Mouse (Mus musculus) C2C12 (cell line): ENCODE data around the gene Atf4. TPM values are rescaled to one million over a fixed set of nuclear protein-coding genes. Genes with fewer than 3 reads are reported as not detected.
A peak's percentile ranks its signal among the peaks of the same experiment; 100 is the strongest.

Experiments used
- H3K27me3 ChIP-seq: one replicate; pipeline ENCODE4 v1.6.1; 2011; ENCODE audit not compliant: control insufficient read depth, insufficient read depth, insufficient read length
- H3K36me3 ChIP-seq: one replicate; pipeline ENCODE4 v1.6.1; 2011; ENCODE audit not compliant: control insufficient read depth, insufficient read depth
- H3K4me3 ChIP-seq: one replicate; pipeline ENCODE4 v1.5.1; 2011; ENCODE audit warnings: mild to moderate bottlenecking, control low read depth; ENCODE audit not compliant: poor library complexity, insufficient read depth, severe bottlenecking
- H3K79me2 ChIP-seq: one replicate; pipeline ENCODE4 v1.6.1; 2011; ENCODE audit not compliant: control insufficient read depth, insufficient read depth
- H3K79me3 ChIP-seq: one replicate; pipeline ENCODE4 v1.6.1; 2011; ENCODE audit warnings: low read depth, control low read depth
- H3ac ChIP-seq: one replicate; pipeline ENCODE3; 2011; ENCODE audit warnings: low read depth; ENCODE audit not compliant: control insufficient read depth, insufficient read length
- CEBPB ChIP-seq: IDR thresholded peaks from one replicate; pipeline ENCODE4 v1.6.1; 2011; ENCODE audit warnings: low read depth, mild to moderate bottlenecking, control low read depth, moderate library complexity
- CTCF ChIP-seq: IDR thresholded peaks from one replicate; pipeline ENCODE4 v1.5.1; 2011; ENCODE audit not compliant: control insufficient read depth, insufficient read depth, insufficient read length
- FOSL1 ChIP-seq: IDR thresholded peaks from one replicate; pipeline ENCODE4 v1.8.0; 2011; ENCODE audit warnings: mild to moderate bottlenecking, low read length; ENCODE audit not compliant: poor library complexity, insufficient read depth, severe bottlenecking
- MAX ChIP-seq: IDR thresholded peaks from one replicate; pipeline ENCODE4 v1.6.1; 2011; ENCODE audit warnings: mild to moderate bottlenecking, control low read depth
- MYOD1 ChIP-seq: IDR thresholded peaks from one replicate; pipeline ENCODE4 v1.6.1; 2011; ENCODE audit warnings: low read depth; ENCODE audit not compliant: control insufficient read depth, insufficient read length
- MYOG ChIP-seq: IDR thresholded peaks from one replicate; pipeline ENCODE4 v1.6.1; 2011; ENCODE audit not compliant: control insufficient read depth, insufficient read length; ENCODE audit errors: extremely low read depth
- USF1 ChIP-seq: IDR thresholded peaks from one replicate; pipeline ENCODE4 v1.6.1; 2011; ENCODE audit warnings: low read depth, mild to moderate bottlenecking, control low read depth, moderate library complexity
- polyA plus RNA-seq: library from polyadenylated mRNA; unstranded; fragments of >200 nt; fragmentation: generic; extraction: Trizol; gene quantifications from one replicate; pipeline ENCODE4 v1.2.1, GENCODE M21; 2012; ENCODE audit warnings: missing spikeins

The Atf4 gene
- polyA plus RNA-seq, 1 experiment: 507 TPM

GRCm38 (mm10) chr15:80288036-80288435 is 33.1 kb downstream of the Atf4 start:
- Histone ChIP-seq H3K79me2 (no peaks in the 10 kb centered on the region), H3K27me3 (peaks cover 86% of the 10 kb centered on the region), H3K4me3 (no peak overlapping the region), H3ac (no peak overlapping the region), H3K79me3 (no peaks in the 10 kb centered on the region), H3K36me3 (no peaks in the 10 kb centered on the region)
- no peak for TF ChIP-seq MYOG
- no peak for TF ChIP-seq CTCF
- no peak for TF ChIP-seq MAX

DNA sequence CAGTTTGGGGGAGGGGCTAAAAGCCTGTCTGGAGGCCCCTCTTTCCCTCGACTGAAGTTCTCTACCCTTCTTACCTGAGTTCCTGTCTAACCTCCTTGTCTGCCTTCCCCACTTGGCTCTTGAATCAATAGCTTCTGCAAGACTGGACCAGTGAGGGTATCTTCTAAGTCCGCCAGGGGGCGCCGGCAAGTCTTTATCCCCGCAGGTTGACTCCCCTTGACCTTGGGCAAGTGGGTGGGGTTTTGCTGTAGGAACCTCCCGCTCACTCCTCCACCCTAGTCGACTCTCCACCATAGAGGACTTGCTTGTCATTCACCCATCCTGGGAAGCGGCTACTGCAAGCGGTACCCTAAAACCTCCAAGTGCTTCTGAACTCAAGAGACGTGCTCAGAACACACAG is 34.5 kb downstream of the Atf4 start:
- Histone ChIP-seq H3K79me2 (no peaks in the 10 kb centered on the region), H3K36me3 (no peaks in the 10 kb centered on the region), H3K27me3 (peaks cover 84% of the 10 kb centered on the region), H3ac (no peak overlapping the region), H3K4me3 (no peak overlapping the region), H3K79me3 (no peaks in the 10 kb centered on the region)
- no peak for TF ChIP-seq MAX
- TF ChIP-seq CTCF: peak; percentile 66
- no peak for TF ChIP-seq MYOG

GRCm38 (mm10) chr15:80297146-80297545 is 42.2 kb downstream of the Atf4 start:
- no peak for TF ChIP-seq MYOD1
- TF ChIP-seq MAX: no peak
- TF ChIP-seq USF1: no peak
- no peak for TF ChIP-seq CEBPB
- TF ChIP-seq MYOG: no peak
- TF ChIP-seq CTCF: no peak
- no peak for TF ChIP-seq FOSL1
- Histone ChIP-seq H3K79me2 (no peaks in the 10 kb centered on the region), H3K27me3 (peaks cover 42% of the 10 kb centered on the region), H3ac (no peak overlapping the region), H3K79me3 (no peaks in the 10 kb centered on the region), H3K4me3 (no peak overlapping the region), H3K36me3 (no peaks in the 10 kb centered on the region)

DNA sequence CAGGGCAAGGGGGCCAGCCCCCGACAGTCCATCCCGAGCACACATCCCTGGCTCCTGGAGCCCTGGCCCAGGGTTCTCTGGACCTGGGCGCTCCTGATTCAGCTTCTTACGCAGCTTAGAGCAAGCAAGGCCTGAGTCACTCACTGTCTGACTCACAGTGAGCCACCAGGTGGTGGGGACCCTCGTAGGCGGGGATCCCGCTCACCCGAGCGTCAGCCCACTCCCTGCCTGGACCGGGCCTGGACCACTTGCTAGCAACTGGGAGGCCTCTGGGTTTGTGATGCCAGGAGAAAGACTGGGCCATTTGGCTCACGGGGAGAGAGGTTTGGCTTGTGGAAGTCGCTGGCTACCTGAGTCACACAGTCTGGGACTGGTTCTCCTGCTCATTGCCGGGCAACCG is 48.8 kb downstream of the Atf4 start:
- H3K79me3 ChIP-seq: no peaks in the 10 kb centered on the region
- no peaks in the 10 kb centered on the region for H3K79me2 ChIP-seq
- no peak overlapping the region for H3ac ChIP-seq
- H3K4me3 ChIP-seq: no peak overlapping the region
- no peaks in the 10 kb centered on the region for H3K36me3 ChIP-seq
- peaks cover 53% of the 10 kb centered on the region for H3K27me3 ChIP-seq
- TF ChIP-seq MYOD1: no peak
- no peak for TF ChIP-seq USF1

GRCm38 (mm10) chr15:80304188-80304587 is 49.2 kb downstream of the Atf4 start:
- Histone ChIP-seq H3K36me3 (no peaks in the 10 kb centered on the region), H3ac (no peak overlapping the region)
- TF ChIP-seq USF1 (no peak), CTCF (no peak), MYOD1 (no peak), CEBPB (no peak), MYOG (no peak), FOSL1 (no peak), MAX (no peak)

GRCm38 (mm10) chr15:80306146-80306545 is 51.2 kb downstream of the Atf4 start:
- Histone ChIP-seq H3K27me3 (peaks cover 48% of the 10 kb centered on the region), H3ac (no peak overlapping the region), H3K79me3 (no peaks in the 10 kb centered on the region), H3K36me3 (no peaks in the 10 kb centered on the region), H3K4me3 (no peak overlapping the region), H3K79me2 (no peaks in the 10 kb centered on the region)
- TF ChIP-seq MAX (no peak), MYOD1 (no peak), CTCF (no peak), CEBPB (no peak), USF1 (no peak), FOSL1 (no peak), MYOG (no peak)

More at GRCm38 (mm10) chr15:80304188-80304587, 49.2 kb downstream of the Atf4 start:
- peaks cover 54% of the 10 kb centered on the region for H3K27me3 ChIP-seq
- no peaks in the 10 kb centered on the region for H3K79me3 ChIP-seq
- H3K4me3 ChIP-seq: no peak overlapping the region
- no peaks in the 10 kb centered on the region for H3K79me2 ChIP-seq

Other genes starting within 250 kb of the Atf4 start
- gene Pdgfb, start 240.2 kb upstream of the Atf4 start, polyA plus RNA-seq: 27.2 TPM
- 7.9 TPM for gene Syngr1, start 163.8 kb upstream of the Atf4 start, polyA plus RNA-seq
- gene Rpl3, start 163.3 kb upstream of the Atf4 start, polyA plus RNA-seq: 1,181 TPM
- gene Tab1, start 122.1 kb upstream of the Atf4 start, polyA plus RNA-seq: 30.2 TPM
- 19.2 TPM for gene Mgat3, start 81.5 kb upstream of the Atf4 start, polyA plus RNA-seq
- gene Mief1, start 21.2 kb upstream of the Atf4 start, polyA plus RNA-seq: 27.3 TPM
- gene AC140267.1, start 19.3 kb upstream of the Atf4 start, polyA plus RNA-seq: not detected
- gene Rps19bp1, start 9.1 kb downstream of the Atf4 start, polyA plus RNA-seq: 223 TPM
- gene Cacna1i, start 32.1 kb downstream of the Atf4 start, polyA plus RNA-seq: not detected